Comparison of ENCODE assay signal across 8 mouse cellular contexts in genomic region chr12:112618981-112619685, GRCm38 (mm10). TPM values are rescaled to one million over a fixed set of nuclear protein-coding genes. Genes with fewer than 3 reads are reported as not detected.
DNase-seq lines count a peak whose midpoint lies in the region; ATAC-seq and TF ChIP-seq lines count a peak whose summit lies in the region.

No protein-coding gene starts in this region.

- H3K4me1 ChIP-seq in ES-Bruce4 (ENCODE audit: control insufficient read depth, insufficient read depth, low read length): no peaks in the 10 kb centered on the region
- peaks cover 25% of the 10 kb centered on the region for H3K4me1 ChIP-seq in intestine, embryonic 16.5 days (ENCODE audit: control insufficient read depth, insufficient read depth, low read length)
- no peaks in the 10 kb centered on the region; the same call in 1 of the 2 replicates for H3K4me1 ChIP-seq in stomach, postnatal 0 days (replicated peaks; ENCODE audit: control insufficient read depth, insufficient read depth)

- peak overlapping the region; percentile 46 for H3K9ac ChIP-seq in ES-Bruce4 (ENCODE audit: low read depth, poor library complexity, severe bottlenecking)
- peak overlapping the region; percentile 75 for H3K9ac ChIP-seq in intestine, embryonic 16.5 days (ENCODE audit: low read depth, low read length)
- no peak overlapping the region for H3K9ac ChIP-seq in stomach, postnatal 0 days (ENCODE audit: low read length)

- ATAC-seq in granulocyte monocyte progenitor cell, adult 5-6 weeks (replicated peaks; ENCODE audit: poor library complexity, severe bottlenecking): peak; percentile 10
- peak; percentile 9; the same call in 1 of the 2 replicates for ATAC-seq in intestine, embryonic 16.5 days
- ATAC-seq in stomach, postnatal 0 days (ENCODE audit: low FRiP score, low TSS enrichment): no peak

- H3K27me3 ChIP-seq in ES-Bruce4 (ENCODE audit: control insufficient read depth, insufficient read depth, low read length, poor library complexity, severe bottlenecking): no peaks in the 10 kb centered on the region
- H3K27me3 ChIP-seq in intestine, embryonic 16.5 days (replicated peaks; ENCODE audit: control insufficient read depth, insufficient read depth, low read length): 0 out of 2 replicates have a peak, but pooled peaks cover 4% of the 10 kb centered on the region
- no peaks in the 10 kb centered on the region for H3K27me3 ChIP-seq in stomach, postnatal 0 days (ENCODE audit: control insufficient read depth, insufficient read depth, low read length)

- no peak for TF ChIP-seq POLR2A in ES-Bruce4 (IDR thresholded peaks at IDR 0.05; ENCODE audit: insufficient read depth, low read length)

- no peak for TF ChIP-seq EP300 in ES-Bruce4 (IDR thresholded peaks at IDR 0.05; ENCODE audit: insufficient read depth, low read depth, low read length)
- TF ChIP-seq EP300 in stomach, postnatal 0 days (optimal IDR thresholded peaks at IDR 0.05): no peak

- 29% methylated on average over 13 of the region's 13 CpGs for WGBS in intestine, embryonic 16.5 days
- 39% methylated on average over 13 of the region's 13 CpGs for WGBS in stomach, postnatal 0 days

- peak; percentile 57 for DNase-seq in 3134 (ENCODE audit: extremely low read depth, insufficient read length, low spot score)
- peak; percentile 49 for DNase-seq in lung, postnatal 10 days
- no peak for DNase-seq in stomach, postnatal 0 days (ENCODE audit: low spot score)
- DNase-seq in left cerebral cortex, adult 9 months (ENCODE audit: low spot score in 2 of 2): no peak
- DNase-seq in urinary bladder, adult 2 months (ENCODE audit: low spot score): no peak

- H3K9me3 ChIP-seq in ES-Bruce4 (replicated peaks; ENCODE audit: control insufficient read depth, insufficient read depth, low read length, poor library complexity, severe bottlenecking): no peaks in the 10 kb centered on the region
- H3K9me3 ChIP-seq in intestine, embryonic 16.5 days (ENCODE audit: control insufficient read depth, low read length): no peaks in the 10 kb centered on the region
- no peaks in the 10 kb centered on the region for H3K9me3 ChIP-seq in stomach, postnatal 0 days (ENCODE audit: control insufficient read depth, low read length)

- H3K27ac ChIP-seq in ES-Bruce4 (ENCODE audit: insufficient read depth, low read length): no peak overlapping the region
- no peak overlapping the region for H3K27ac ChIP-seq in intestine, embryonic 16.5 days (ENCODE audit: low read length)
- peak overlapping the region; percentile 18; the same call in 1 of the 2 replicates for H3K27ac ChIP-seq in stomach, postnatal 0 days (replicated peaks)

- no peak for TF ChIP-seq CTCF in ES-Bruce4 (IDR thresholded peaks at IDR 0.05; ENCODE audit: low read depth, low read length)
- TF ChIP-seq CTCF in stomach, postnatal 0 days (IDR thresholded peaks at IDR 0.05; ENCODE audit: low read depth): no peak

- H3K4me2 ChIP-seq in intestine, embryonic 16.5 days (ENCODE audit: low read depth, low read length): peak overlapping the region; percentile 99
- peak overlapping the region; percentile 94 for H3K4me2 ChIP-seq in stomach, postnatal 0 days (replicated peaks; ENCODE audit: low read depth)

- no peaks in the 10 kb centered on the region for H3K36me3 ChIP-seq in ES-Bruce4 (ENCODE audit: control insufficient read depth, insufficient read depth, low read length, poor library complexity, severe bottlenecking)
- no peaks in the 10 kb centered on the region for H3K36me3 ChIP-seq in intestine, embryonic 16.5 days (ENCODE audit: control insufficient read depth, insufficient read depth, low read length)
- H3K36me3 ChIP-seq in stomach, postnatal 0 days (ENCODE audit: control insufficient read depth, insufficient read depth, low read length): no peaks in the 10 kb centered on the region

- peak overlapping the region; percentile 80 for H3K4me3 ChIP-seq in ES-Bruce4 (ENCODE audit: low read depth, low read length)
- H3K4me3 ChIP-seq in intestine, embryonic 16.5 days (ENCODE audit: low read length): peak overlapping the region; percentile 60
- H3K4me3 ChIP-seq in stomach, postnatal 0 days (ENCODE audit: low read depth, low read length): 0 out of 2 replicates have a peak overlapping the region, but pooled peaks have one; percentile 50

RNA-seq across cellular contexts. Expression of gene Adssl1, which starts 0.7 kb away (rescaled TPM):
- polyA plus RNA-seq in ES-Bruce4 (2011; ENCODE audit: insufficient read depth, insufficient read length, low read depth, missing spikeins): 6.6 and 8.7 TPM in 2 replicates
- total RNA-seq in granulocyte monocyte progenitor cell, adult 5-6 weeks (2014; fragmentation: Nextera tagmentation): 128 and 139 TPM in 2 replicates
- total RNA-seq in granulocyte monocyte progenitor cell, adult 5-6 weeks (2017): 109 and 122 TPM in 2 replicates
- 2.1 and 2.7 TPM in 2 replicates for polyA plus RNA-seq in intestine, embryonic 16.5 days (2015; fragmentation: Nextera tagmentation; extraction: Ambion mirVana)
- polyA plus RNA-seq in stomach, postnatal 0 days (2015; fragmentation: Nextera tagmentation; extraction: Ambion mirVana): 4.7 and 6.4 TPM in 2 replicates
- polyA plus RNA-seq in urinary bladder, adult 2 months (2012; rRNA removed): 19.5 and 26.9 TPM in 2 replicates

RNA-seq across cellular contexts. Expression of gene Siva1, which starts 25.3 kb away (rescaled TPM):
- polyA plus RNA-seq in ES-Bruce4 (2011; ENCODE audit: insufficient read depth, insufficient read length, low read depth, missing spikeins): 103 and 104 TPM in 2 replicates
- 113 and 231 TPM in 2 replicates for total RNA-seq in granulocyte monocyte progenitor cell, adult 5-6 weeks (2014; fragmentation: Nextera tagmentation)
- total RNA-seq in granulocyte monocyte progenitor cell, adult 5-6 weeks (2017): 339 TPM in 2 replicates
- 168 and 186 TPM in 2 replicates for polyA plus RNA-seq in intestine, embryonic 16.5 days (2015; fragmentation: Nextera tagmentation; extraction: Ambion mirVana)
- polyA plus RNA-seq in stomach, postnatal 0 days (2015; fragmentation: Nextera tagmentation; extraction: Ambion mirVana): 91.5 and 97.1 TPM in 2 replicates
- polyA plus RNA-seq in urinary bladder, adult 2 months (2012; rRNA removed): 62.6 and 71.8 TPM in 2 replicates

RNA-seq across cellular contexts. Expression of gene Inf2, which starts 30.5 kb away (rescaled TPM):
- 28.2 and 28.3 TPM in 2 replicates for polyA plus RNA-seq in ES-Bruce4 (2011; ENCODE audit: insufficient read depth, insufficient read length, low read depth, missing spikeins)
- 18.1 and 23.3 TPM in 2 replicates for total RNA-seq in granulocyte monocyte progenitor cell, adult 5-6 weeks (2014; fragmentation: Nextera tagmentation)
- 3.6 and 7.8 TPM in 2 replicates for total RNA-seq in granulocyte monocyte progenitor cell, adult 5-6 weeks (2017)
- 1.6 and 2.6 TPM in 2 replicates for polyA plus RNA-seq in intestine, embryonic 16.5 days (2015; fragmentation: Nextera tagmentation; extraction: Ambion mirVana)
- polyA plus RNA-seq in stomach, postnatal 0 days (2015; fragmentation: Nextera tagmentation; extraction: Ambion mirVana): 1.5 and 2.0 TPM in 2 replicates
- polyA plus RNA-seq in urinary bladder, adult 2 months (2012; rRNA removed): 37.4 and 52.8 TPM in 2 replicates

RNA-seq across cellular contexts. Expression of gene Akt1, which starts 55.6 kb away (rescaled TPM):
- 70.4 and 78.0 TPM in 2 replicates for polyA plus RNA-seq in ES-Bruce4 (2011; ENCODE audit: insufficient read depth, insufficient read length, low read depth, missing spikeins)
- total RNA-seq in granulocyte monocyte progenitor cell, adult 5-6 weeks (2014; fragmentation: Nextera tagmentation): 118 and 134 TPM in 2 replicates
- 73.9 and 101 TPM in 2 replicates for total RNA-seq in granulocyte monocyte progenitor cell, adult 5-6 weeks (2017)
- polyA plus RNA-seq in intestine, embryonic 16.5 days (2015; fragmentation: Nextera tagmentation; extraction: Ambion mirVana): 56.5 and 65.5 TPM in 2 replicates
- 84.5 and 98.2 TPM in 2 replicates for polyA plus RNA-seq in stomach, postnatal 0 days (2015; fragmentation: Nextera tagmentation; extraction: Ambion mirVana)
- polyA plus RNA-seq in urinary bladder, adult 2 months (2012; rRNA removed): 149 and 150 TPM in 2 replicates

RNA-seq across cellular contexts. Expression of gene Zbtb42, which starts 59.5 kb away (rescaled TPM):
- 2.2 and 5.0 TPM in 2 replicates for polyA plus RNA-seq in ES-Bruce4 (2011; ENCODE audit: insufficient read depth, insufficient read length, low read depth, missing spikeins)
- 1.0 and 5.4 TPM in 2 replicates for total RNA-seq in granulocyte monocyte progenitor cell, adult 5-6 weeks (2014; fragmentation: Nextera tagmentation)
- 0.82 and 1.3 TPM in 2 replicates for total RNA-seq in granulocyte monocyte progenitor cell, adult 5-6 weeks (2017)
- 6.8 and 8.2 TPM in 2 replicates for polyA plus RNA-seq in intestine, embryonic 16.5 days (2015; fragmentation: Nextera tagmentation; extraction: Ambion mirVana)
- polyA plus RNA-seq in stomach, postnatal 0 days (2015; fragmentation: Nextera tagmentation; extraction: Ambion mirVana): 11.3 and 12.1 TPM in 2 replicates
- polyA plus RNA-seq in urinary bladder, adult 2 months (2012; rRNA removed): 18.0 and 20.5 TPM in 2 replicates

Comparison
In these comparisons a context has a peak if more than half of its experiments do, and no peak if none do; other contexts are left out.
1. DNase-seq: peak in 3134 (single experiment) and lung, postnatal 10 days (single experiment); none in stomach, postnatal 0 days (single experiment), left cerebral cortex, adult 9 months (0 of 2) and urinary bladder, adult 2 months (single experiment).
2. Peak in every context shown above with its lines, with median percentiles within 50 percentile points of each other: H3K4me3 ChIP-seq.